ENCODE assay signal across 9 mouse cellular contexts in genomic region chr11:55607808-55608523, GRCm38 (mm10). TPM values are rescaled to one million over a fixed set of nuclear protein-coding genes. Genes with fewer than 3 reads are reported as not detected.
A peak's percentile ranks its signal among the peaks of the same experiment; 100 is the strongest.
DNase-seq lines count a peak whose midpoint lies in the region; ATAC-seq and TF ChIP-seq lines count a peak whose summit lies in the region.
"Had no signal": no experiment of that assay in that cellular context is flagged by ENCODE, and none has a peak within 500 bp of the region (broad histone marks: within the 10 kb centered on the region; RNA-seq: fewer than 3 reads in every experiment).

Glra1 (minus strand) TSS chr11:55608198.

- intact Hi-C loops in gastrocnemius, postnatal 14 days (cut with DNase I; ENCODE audit: low total_unique reads) = no loop called here

- H3K9me3 ChIP-seq in intestine, embryonic 15.5 days = no peaks in the 10 kb centered on the region
- H3K9me3 ChIP-seq in limb, embryonic 15.5 days = no peaks in the 10 kb centered on the region
- H3K9me3 ChIP-seq: megakaryocyte, embryonic 14.5 days had no signal

- H3K4me3 ChIP-seq in layer of hippocampus, adult 2 months = peak within 1 kb of the TSS; percentile 41
- no peak within 1 kb of the TSS for H3K4me3 ChIP-seq in intestine, embryonic 15.5 days (replicated peaks)
- no peak within 1 kb of the TSS for H3K4me3 ChIP-seq in limb, embryonic 15.5 days
- H3K4me3 ChIP-seq: megakaryocyte, embryonic 14.5 days had no signal

- peak within 1 kb of the TSS; percentile 14; the same call in 1 of the 2 replicates for H3K4me2 ChIP-seq in intestine, embryonic 15.5 days (replicated peaks)
- H3K4me2 ChIP-seq in limb, embryonic 15.5 days = no peak within 1 kb of the TSS

- 1% methylated on average over 36 of the region's 36 CpGs for WGBS in intestine, embryonic 15.5 days
- whole genome bisulfite sequencing in limb, embryonic 15.5 days = under 1% methylated on average over 35 of the region's 36 CpGs

- no peak within 1 kb of the TSS for H3K9ac ChIP-seq in intestine, embryonic 15.5 days
- no peak within 1 kb of the TSS for H3K9ac ChIP-seq in limb, embryonic 15.5 days

- H3K27ac ChIP-seq in layer of hippocampus, adult 2 months = no peak within 1 kb of the TSS
- H3K27ac ChIP-seq in intestine, embryonic 15.5 days = no peak within 1 kb of the TSS
- H3K27ac ChIP-seq in limb, embryonic 15.5 days = no peak within 1 kb of the TSS

- H3K36me3 ChIP-seq in intestine, embryonic 15.5 days = no peaks in the 10 kb centered on the region
- no peaks in the 10 kb centered on the region for H3K36me3 ChIP-seq in limb, embryonic 15.5 days

- peak; percentile 6 to 37 for DNase-seq in layer of hippocampus, adult 2 months (ENCODE audit: low spot score in 2 of 2)
- no peak for DNase-seq in layer of hippocampus, adult 9-10 months (ENCODE audit: low spot score)
- DNase-seq in cerebellum, postnatal 4 days (ENCODE audit: low spot score in 2 of 2) = peak; percentile 47 to 63
- peak; percentile 69 for DNase-seq in gastrocnemius, postnatal 14 days
- peak; percentile 3 for DNase-seq in naive thymus-derived CD4-positive, alpha-beta T cell, adult 2 months (ENCODE audit: low read depth)
- peak; percentile 64 for DNase-seq in thymus, postnatal 14 days

- ATAC-seq in intestine, embryonic 15.5 days = 0 out of 2 replicates have a peak, but pooled peaks have one; percentile 59
- ATAC-seq in limb, embryonic 15.5 days (ENCODE audit: insufficient number of reproducible peaks, low FRiP score, low TSS enrichment, low read depth) = 0 out of 2 replicates have a peak, but pooled peaks have one; percentile 48

- peaks cover 12% of the 10 kb centered on the region for H3K27me3 ChIP-seq in intestine, embryonic 15.5 days (replicated peaks)
- H3K27me3 ChIP-seq in limb, embryonic 15.5 days = peaks cover 24% of the 10 kb centered on the region

- H3K4me1 ChIP-seq in intestine, embryonic 15.5 days (replicated peaks) = no peaks in the 10 kb centered on the region
- H3K4me1 ChIP-seq in limb, embryonic 15.5 days = 0 out of 2 replicates have a peak, but pooled peaks cover 4% of the 10 kb centered on the region
- H3K4me1 ChIP-seq: megakaryocyte, embryonic 14.5 days had no signal

- TF ChIP-seq CTCF in layer of hippocampus, adult 2 months (conservative IDR thresholded peaks at IDR 0.05) = no peak

RNA-seq across cellular contexts. Expression of gene Glra1, which starts in this region (rescaled TPM):
- total RNA-seq in layer of hippocampus, adult 2 months (2021) = under 1 TPM in 1 of 2 experiments, not detected in 1; 0.29 TPM
- not detected for total RNA-seq in gastrocnemius, postnatal 14 days (2021)
- polyA plus RNA-seq in intestine, embryonic 15.5 days (2015; fragmentation: Nextera tagmentation; extraction: Ambion mirVana) = not detected in 2 replicates
- polyA plus RNA-seq in limb, embryonic 15.5 days (2015; fragmentation: Nextera tagmentation; extraction: Ambion mirVana) = 0.12 TPM in 1 of 2 replicates, not detected in the other

Comparison
In these comparisons a context has a peak if more than half of its experiments do, and no peak if none do; other contexts are left out.
1. Peak in DNase-seq and H3K4me3 ChIP-seq in layer of hippocampus, adult 2 months; RNA of the gene not detected or under 1 TPM.
2. Peak in DNase-seq in gastrocnemius, postnatal 14 days; RNA of the gene not detected or under 1 TPM.
3. Peak in ATAC-seq and H3K4me2 ChIP-seq in intestine, embryonic 15.5 days; RNA of the gene not detected or under 1 TPM.
4. Peak in ATAC-seq in limb, embryonic 15.5 days; RNA of the gene not detected or under 1 TPM.